Mouse (Mus musculus): ENCODE measurements around the gene Upk3b.

GRCm38 (mm10) chr5:136025712-136026111, 12.6 kb upstream of the Upk3b start:
- TF ChIP-seq POLR2A (IDR thresholded peaks at IDR 0.05; ENCODE audit: control insufficient read depth, low read depth, low read length) (no peak), CTCF (IDR thresholded peaks at IDR 0.05; ENCODE audit: control insufficient read depth, insufficient read depth, insufficient replicate concordance, low read depth, low read length) (no peak)
